Mouse (Mus musculus) lung, adult 2 months (tissue): ENCODE results near the gene Ptprm.

ENCODE experiments used
- CTCF ChIP-seq: fragments of 200-500 bp; IDR thresholded peaks from 2 replicates; pipeline ENCODE4 v1.5.1; 2011; ENCODE audit warnings: mild to moderate bottlenecking, low read length, control low read depth; ENCODE audit not compliant: insufficient read depth
- POLR2A ChIP-seq: fragments of 200-500 bp; IDR thresholded peaks from 2 replicates; pipeline ENCODE4 v1.6.1; 2011; ENCODE audit warnings: low read depth, mild to moderate bottlenecking, control low read depth, low read length, borderline replicate concordance; ENCODE audit errors: extremely low read depth

DNA sequence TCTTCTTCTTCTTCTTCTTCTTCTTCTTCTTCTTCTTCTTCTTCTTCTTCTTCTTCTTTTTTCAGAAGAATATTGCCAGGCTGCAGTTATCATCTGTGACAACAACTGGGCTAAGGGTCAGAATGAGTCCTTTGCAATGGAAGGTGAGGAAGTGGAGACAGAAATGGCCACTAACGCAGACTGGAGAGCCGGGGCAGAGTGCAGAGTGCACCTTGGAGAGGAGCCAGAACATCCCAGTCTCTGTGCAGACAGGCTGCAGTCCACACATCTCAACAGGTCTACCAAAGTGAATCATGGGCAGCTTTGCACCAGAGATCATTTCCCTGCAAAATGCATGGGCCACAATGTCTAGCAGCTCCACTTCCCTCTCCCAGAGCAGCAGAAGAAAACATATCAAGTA, 239.4 kb downstream of the Ptprm start:
- TF ChIP-seq POLR2A (no peak), CTCF (no peak)
